23 mouse cellular contexts compared by ENCODE assay signal in the genomic region with DNA sequence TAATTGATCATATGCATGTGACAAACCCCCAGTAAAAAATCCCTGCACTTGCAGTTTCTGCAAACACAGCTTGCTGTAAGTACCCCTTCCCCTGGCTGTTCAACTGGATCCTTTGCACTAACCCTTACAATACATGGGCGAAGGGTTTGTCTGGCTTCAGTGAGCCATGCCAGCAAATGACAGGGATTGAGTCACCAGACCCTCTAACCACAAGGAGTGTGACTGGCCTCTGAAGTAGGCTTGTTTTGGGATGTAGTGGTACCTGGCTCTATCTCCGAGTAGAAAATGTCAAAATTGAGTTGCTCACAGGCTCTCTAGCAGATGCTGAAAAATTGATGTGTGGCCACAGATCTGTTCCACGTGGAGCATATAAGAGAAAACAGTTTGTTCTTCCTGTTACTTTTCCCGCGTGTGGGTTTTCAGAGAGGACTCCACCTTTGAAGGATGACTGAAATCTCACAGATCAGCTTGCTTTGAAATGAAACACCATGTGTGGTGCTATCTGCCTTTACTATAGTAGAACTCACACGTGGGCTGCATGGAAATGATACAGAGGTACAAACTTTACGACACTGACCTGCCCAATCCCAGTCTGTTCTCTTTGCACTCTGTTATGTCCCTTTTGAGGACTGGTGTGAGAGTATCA.
A peak's percentile ranks its signal among the peaks of the same experiment; 100 is the strongest.
DNase-seq lines count a peak whose midpoint lies in the region; ATAC-seq lines count a peak whose summit lies in the region.
"Had no signal": no experiment of that assay in that cellular context is flagged by ENCODE, and none has a peak within 500 bp of the region (broad histone marks: within the 10 kb centered on the region; RNA-seq: fewer than 3 reads in every experiment).

No protein-coding gene starts in this region.

- 85% methylated on average over 7 of the region's 7 CpGs for WGBS in midbrain, embryonic 11.5 days
- WGBS in kidney, embryonic 16.5 days: 74% methylated on average over 7 of the region's 7 CpGs

- H3K4me3 ChIP-seq in midbrain, embryonic 11.5 days (ENCODE audit: low read depth, low read length): no peak overlapping the region
- H3K4me3 ChIP-seq in kidney, embryonic 16.5 days (ENCODE audit: low read length): no peak overlapping the region
- H3K4me3 ChIP-seq: embryonic facial prominence, embryonic 10.5 days; embryonic facial prominence, embryonic 12.5 days; forebrain, embryonic 13.5 days; forebrain, embryonic 15.5 days had no signal

- H3K27me3 ChIP-seq in midbrain, embryonic 11.5 days (ENCODE audit: control insufficient read depth, insufficient read depth, low read length): no peaks in the 10 kb centered on the region
- H3K27me3 ChIP-seq in kidney, embryonic 16.5 days (ENCODE audit: insufficient read depth, low read length): no peaks in the 10 kb centered on the region
- H3K27me3 ChIP-seq: CH12.LX; embryonic facial prominence, embryonic 12.5 days; forebrain, embryonic 13.5 days; forebrain, embryonic 15.5 days had no signal

- no peak overlapping the region for H3K9ac ChIP-seq in midbrain, embryonic 11.5 days (ENCODE audit: low read length)
- H3K9ac ChIP-seq in kidney, embryonic 16.5 days (replicated peaks; ENCODE audit: low read length): no peak overlapping the region
- H3K9ac ChIP-seq: embryonic facial prominence, embryonic 12.5 days; forebrain, embryonic 13.5 days; forebrain, embryonic 15.5 days; forebrain, postnatal 0 days had no signal

- no peak overlapping the region for H3K27ac ChIP-seq in midbrain, embryonic 11.5 days (ENCODE audit: low read depth, low read length)
- H3K27ac ChIP-seq in kidney, embryonic 16.5 days (ENCODE audit: low read length): no peak overlapping the region
- H3K27ac ChIP-seq: embryonic facial prominence, embryonic 10.5 days; embryonic facial prominence, embryonic 12.5 days; forebrain, embryonic 13.5 days; forebrain, embryonic 15.5 days had no signal

- H3K4me2 ChIP-seq in midbrain, embryonic 11.5 days: no peak overlapping the region
- no peak overlapping the region for H3K4me2 ChIP-seq in kidney, embryonic 16.5 days (replicated peaks; ENCODE audit: low read depth, low read length)
- H3K4me2 ChIP-seq: embryonic facial prominence, embryonic 12.5 days; forebrain, embryonic 13.5 days; forebrain, embryonic 15.5 days had no signal

- peaks cover 3% of the 10 kb centered on the region; the same call in 1 of the 2 replicates for H3K9me3 ChIP-seq in midbrain, embryonic 11.5 days (ENCODE audit: control insufficient read depth, low read length)
- H3K9me3 ChIP-seq in kidney, embryonic 16.5 days (ENCODE audit: low read length): peaks cover 8% of the 10 kb centered on the region; the same call in 1 of the 2 replicates
- H3K9me3 ChIP-seq: embryonic facial prominence, embryonic 12.5 days; forebrain, embryonic 13.5 days; forebrain, embryonic 15.5 days; G1E had no signal

- no peaks in the 10 kb centered on the region for H3K36me3 ChIP-seq in midbrain, embryonic 11.5 days (ENCODE audit: control insufficient read depth, insufficient read depth, low read length)
- H3K36me3 ChIP-seq in kidney, embryonic 16.5 days (ENCODE audit: insufficient read depth, low read length): no peaks in the 10 kb centered on the region
- H3K36me3 ChIP-seq: embryonic facial prominence, embryonic 10.5 days; embryonic facial prominence, embryonic 12.5 days; forebrain, embryonic 15.5 days; G1E had no signal

- DNase-seq in 3134 (ENCODE audit: extremely low read depth, insufficient read length, low spot score) (peak; percentile 34), 3T3-L1 (ENCODE audit: low read depth, low spot score) (peak; percentile 76)
- DNase-seq in Muller cell, postnatal 12 days (ENCODE audit: inconsistent ontology term): peak; percentile 26
- peak; percentile 57 for DNase-seq in brain, adult 2 months (ENCODE audit: low read depth, low spot score)
- no peak for DNase-seq in midbrain, embryonic 11.5 days (ENCODE audit: low spot score, missing footprints)
- DNase-seq in ovary, postnatal 14 days (ENCODE audit: low spot score): no peak
- DNase-seq: adrenal gland, adult 2 months; adrenal gland, postnatal 10 days; adrenal gland, postnatal 25 days; cerebellum, adult 11 months; cerebellum, adult 18-20 months; cerebellum, adult 8-10 months; cerebellum, adult 9-11 months; cerebellum, postnatal 14 days had no signal

- no peaks in the 10 kb centered on the region for H3K4me1 ChIP-seq in midbrain, embryonic 11.5 days (ENCODE audit: control insufficient read depth, insufficient read depth, low read length)
- H3K4me1 ChIP-seq in kidney, embryonic 16.5 days (ENCODE audit: insufficient read depth, low read length): no peaks in the 10 kb centered on the region
- H3K4me1 ChIP-seq: embryonic facial prominence, embryonic 10.5 days; embryonic facial prominence, embryonic 12.5 days; forebrain, embryonic 13.5 days; forebrain, embryonic 15.5 days had no signal

- no peak for ATAC-seq in midbrain, embryonic 11.5 days (ENCODE audit: low FRiP score)
- no peak for ATAC-seq in kidney, embryonic 16.5 days (ENCODE audit: low FRiP score, low TSS enrichment)
- ATAC-seq: CD4-positive, CD25-positive, alpha-beta regulatory T cell, adult 4 months; forebrain, embryonic 13.5 days; forebrain, embryonic 15.5 days; forebrain, postnatal 0 days had no signal

Comparison
In these comparisons a context has a peak if more than half of its experiments do, and no peak if none do; other contexts are left out.
1. DNase-seq: peak in 3134 (single experiment), 3T3-L1 (single experiment), Muller cell, postnatal 12 days (single experiment) and brain, adult 2 months (single experiment); none in midbrain, embryonic 11.5 days (single experiment) and ovary, postnatal 14 days (single experiment).